Mouse (Mus musculus) liver, embryonic 14 days (tissue): ENCODE data around the gene Lig3. TPM values are rescaled to one million over a fixed set of nuclear protein-coding genes. Genes with fewer than 3 reads are reported as not detected.

Source experiments
- polyA plus RNA-seq: library from polyadenylated mRNA; depleted of rRNA; stranded (reverse); fragments of >200 nt; gene quantifications from 2 replicates; pipeline ENCODE4 v1.2.3, GENCODE M21; 2012; rRNA removed

The Lig3 gene
- polyA plus RNA-seq = 6.1 and 6.9 TPM in 2 replicates

DNA sequence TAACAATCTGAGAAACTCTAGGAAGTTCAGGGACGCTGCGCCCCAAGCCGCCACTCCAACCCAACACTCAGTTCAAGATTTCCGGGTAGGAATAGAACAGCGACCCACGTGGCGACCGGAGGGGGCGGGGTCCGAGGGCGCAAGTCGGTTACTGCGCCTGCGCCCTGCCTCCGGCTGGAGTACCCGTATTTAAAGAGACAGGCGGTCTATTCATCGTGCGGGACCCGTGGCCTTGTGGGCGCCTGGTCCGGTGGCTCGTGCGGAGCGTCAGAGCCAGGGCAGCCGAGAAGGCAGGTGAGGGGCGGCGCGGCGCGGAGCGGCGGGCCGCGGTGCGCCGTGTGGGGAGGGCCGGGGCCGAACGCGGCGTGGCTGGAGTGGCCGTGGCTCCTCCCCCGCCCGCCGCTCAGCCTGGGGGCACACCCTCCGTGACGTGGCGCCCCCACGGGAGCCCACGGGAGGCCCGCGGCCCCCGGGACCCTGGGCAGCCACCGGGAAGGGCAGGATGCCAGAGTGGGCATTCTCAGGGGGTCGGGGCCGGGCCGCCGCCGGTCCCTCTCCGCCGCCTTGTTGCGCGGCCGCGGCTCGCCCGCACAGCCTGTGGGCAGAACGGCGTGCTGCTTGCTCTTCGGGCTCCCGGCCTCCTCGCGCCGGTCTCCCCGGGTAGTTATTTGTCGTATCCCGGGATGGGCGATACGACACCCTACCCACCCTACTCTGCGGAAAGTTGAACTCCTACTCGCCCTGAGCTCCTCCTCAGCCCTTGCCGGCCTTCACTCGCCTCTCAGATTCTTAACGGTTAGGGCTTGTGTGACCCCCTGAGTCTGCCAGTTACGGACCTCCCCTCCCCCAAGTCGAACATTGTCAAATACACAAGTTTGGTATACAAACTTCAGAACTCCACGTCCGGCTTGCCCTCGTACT is at the start of gene Lig3:
Gene Lig3 (plus strand): TSS at position 126 of the 921 bp plus-strand sequence.

DNA sequence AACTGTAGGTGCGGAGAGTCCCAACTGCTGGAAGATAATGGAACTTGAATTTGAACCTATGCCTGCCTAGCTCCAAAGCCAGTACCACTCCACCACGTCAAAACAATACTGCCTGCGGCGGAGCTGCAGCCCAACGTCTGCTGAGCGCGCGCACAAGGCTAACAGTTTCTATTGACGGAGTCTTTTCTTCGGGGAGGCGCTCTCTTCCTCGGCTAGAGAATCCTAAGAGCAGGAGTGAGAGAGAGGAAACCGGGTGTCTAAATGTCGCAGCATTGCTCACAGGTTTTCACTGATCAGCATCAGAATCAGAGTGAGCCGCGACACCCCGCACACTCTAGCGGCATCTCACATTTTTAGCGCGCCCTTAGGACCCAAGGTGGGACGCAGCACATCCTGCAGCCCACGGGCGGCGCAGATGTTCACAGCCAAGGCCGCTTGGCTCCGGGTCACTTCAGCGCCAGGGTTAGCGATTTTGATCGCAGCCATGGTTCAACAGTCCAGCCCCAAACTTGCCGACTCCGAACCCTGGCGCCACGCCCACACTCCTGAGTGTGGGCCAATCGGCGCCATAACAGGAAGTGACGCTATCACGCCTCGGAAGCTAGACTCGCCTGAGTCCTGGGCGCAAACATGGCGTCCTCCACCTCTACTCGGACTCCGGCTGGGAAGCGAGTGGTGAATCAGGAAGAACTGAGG is 17.0 kb upstream of the Lig3 start, which contains the start of the genes Cct6b and Zfp830:
Gene Cct6b (minus strand): TSS at position 580 of the 696 bp plus-strand sequence.
Gene Zfp830 (plus strand): TSS at position 604 of the 696 bp plus-strand sequence.

Other genes starting within 250 kb of the Lig3 start
- 0.07 and 0.09 TPM in 2 replicates for gene Cct6b, start 16.8 kb upstream of the Lig3 start, polyA plus RNA-seq
- gene Zfp830, start 16.8 kb upstream of the Lig3 start, polyA plus RNA-seq = 11.3 and 12.4 TPM in 2 replicates
- 11.4 and 14.6 TPM in 2 replicates for gene Rffl, start 90.1 kb downstream of the Lig3 start, polyA plus RNA-seq
- gene Rad51d, start 109.5 kb downstream of the Lig3 start, polyA plus RNA-seq = 2.7 and 3.3 TPM in 2 replicates
- 0.06 and 0.08 TPM in 2 replicates for gene Fndc8, start 111.0 kb downstream of the Lig3 start, polyA plus RNA-seq
- 24.3 and 27.1 TPM in 2 replicates for gene Nle1, start 127.3 kb downstream of the Lig3 start, polyA plus RNA-seq
- 0.22 and 0.78 TPM in 2 replicates for gene Unc45b, start 129.4 kb downstream of the Lig3 start, polyA plus RNA-seq
- 0.69 and 1.2 TPM in 2 replicates for gene Slfn5, start 170.2 kb downstream of the Lig3 start, polyA plus RNA-seq
- 4.3 and 5.4 TPM in 2 replicates for gene Slfn9, start 210.7 kb downstream of the Lig3 start, polyA plus RNA-seq
- gene Slfn8, start 239.7 kb downstream of the Lig3 start, polyA plus RNA-seq = 0.26 and 0.45 TPM in 2 replicates